Mouse (Mus musculus) myocyte (in vitro differentiated cells): ENCODE data around the gene Nxph4. TPM values are rescaled to one million over a fixed set of nuclear protein-coding genes. Genes with fewer than 3 reads are reported as not detected.

Experiments used
- H3K27me3 ChIP-seq: one replicate; pipeline ENCODE4 v1.6.1; 2011; ENCODE audit not compliant: control insufficient read depth, insufficient read depth, insufficient read length
- H3K36me3 ChIP-seq: one replicate; pipeline ENCODE4 v1.6.1; 2011; ENCODE audit not compliant: control insufficient read depth, insufficient read depth
- H3K4me2 ChIP-seq: one replicate; pipeline ENCODE4 v1.6.1; 2011; ENCODE audit warnings: low read depth, control low read depth
- H3K4me3 ChIP-seq: one replicate; pipeline ENCODE4 v1.5.1; 2011; ENCODE audit warnings: mild to moderate bottlenecking, control low read depth, moderate library complexity
- H3K79me2 ChIP-seq: one replicate; pipeline ENCODE4 v1.6.1; 2011; ENCODE audit not compliant: control insufficient read depth, insufficient read depth
- H3ac ChIP-seq: one replicate; pipeline ENCODE4 v1.6.1; 2011; ENCODE audit not compliant: control insufficient read depth, insufficient read length
- CEBPB ChIP-seq: IDR thresholded peaks from 2 replicates; pipeline ENCODE4 v1.6.1; 2011; ENCODE audit warnings: mild to moderate bottlenecking, moderate library complexity; ENCODE audit not compliant: poor library complexity, insufficient read depth, severe bottlenecking
- E2F4 ChIP-seq: IDR thresholded peaks from one replicate; pipeline ENCODE4 v1.6.1; 2011; ENCODE audit warnings: mild to moderate bottlenecking, control low read depth, moderate library complexity; ENCODE audit not compliant: insufficient read depth
- MAX ChIP-seq: IDR thresholded peaks from one replicate; pipeline ENCODE4 v1.6.1; 2011; ENCODE audit warnings: low read depth, mild to moderate bottlenecking, control low read depth
- MYOD1 ChIP-seq, 3 experiments: IDR thresholded peaks; one replicate each; pipeline ENCODE4 v1.6.1; 2011; ENCODE audit warnings: control low read depth in 2 of 3, low read depth in 2 of 3, mild to moderate bottlenecking in 2 of 3, moderate library complexity in 1 of 3; ENCODE audit not compliant: insufficient read length in 2 of 3, control insufficient read depth in 1 of 3
- MYOG ChIP-seq, 3 experiments: IDR thresholded peaks; one replicate each; pipeline ENCODE4 v1.6.1; 2011; ENCODE audit warnings: control low read depth in 2 of 3, low read depth in 2 of 3, mild to moderate bottlenecking in 2 of 3; ENCODE audit not compliant: insufficient read length in 2 of 3, control insufficient read depth in 1 of 3, insufficient read depth in 1 of 3
- POLR2A ChIP-seq: IDR thresholded peaks from one replicate; pipeline ENCODE4 v1.6.1; 2011; ENCODE audit warnings: low read depth, mild to moderate bottlenecking, control low read depth, moderate library complexity; ENCODE audit not compliant: insufficient read length
- POLR2AphosphoS2 ChIP-seq: IDR thresholded peaks from one replicate; pipeline ENCODE4 v1.6.1; 2011; ENCODE audit warnings: low read depth, control low read depth; ENCODE audit not compliant: insufficient read length
- REST ChIP-seq: IDR thresholded peaks from one replicate; pipeline ENCODE4 v1.6.1; 2011; ENCODE audit warnings: mild to moderate bottlenecking, control low read depth, moderate library complexity; ENCODE audit not compliant: insufficient read depth, insufficient read length
- SRF ChIP-seq: IDR thresholded peaks from one replicate; pipeline ENCODE4 v1.6.1; 2011; ENCODE audit warnings: low read depth; ENCODE audit not compliant: control insufficient read depth, insufficient read length
- TCF12 ChIP-seq: IDR thresholded peaks from one replicate; pipeline ENCODE4 v1.6.1; 2011; ENCODE audit warnings: mild to moderate bottlenecking, control low read depth; ENCODE audit not compliant: poor library complexity, insufficient read depth, severe bottlenecking
- TCF3 ChIP-seq: IDR thresholded peaks from one replicate; pipeline ENCODE4 v1.6.1; 2011; ENCODE audit warnings: low read depth, control low read depth; ENCODE audit not compliant: insufficient read length
- USF1 ChIP-seq: IDR thresholded peaks from one replicate; pipeline ENCODE4 v1.6.1; 2011; ENCODE audit warnings: low read depth, mild to moderate bottlenecking, control low read depth, moderate library complexity
- polyA plus RNA-seq: library from polyadenylated mRNA; unstranded; fragments of >200 nt; fragmentation: generic; extraction: Trizol; gene quantifications from one replicate; pipeline ENCODE4 v1.2.1, GENCODE M21; 2012; ENCODE audit warnings: missing spikeins

Gene Nxph4
- polyA plus RNA-seq, 1 experiment: 3.9 TPM

DNA sequence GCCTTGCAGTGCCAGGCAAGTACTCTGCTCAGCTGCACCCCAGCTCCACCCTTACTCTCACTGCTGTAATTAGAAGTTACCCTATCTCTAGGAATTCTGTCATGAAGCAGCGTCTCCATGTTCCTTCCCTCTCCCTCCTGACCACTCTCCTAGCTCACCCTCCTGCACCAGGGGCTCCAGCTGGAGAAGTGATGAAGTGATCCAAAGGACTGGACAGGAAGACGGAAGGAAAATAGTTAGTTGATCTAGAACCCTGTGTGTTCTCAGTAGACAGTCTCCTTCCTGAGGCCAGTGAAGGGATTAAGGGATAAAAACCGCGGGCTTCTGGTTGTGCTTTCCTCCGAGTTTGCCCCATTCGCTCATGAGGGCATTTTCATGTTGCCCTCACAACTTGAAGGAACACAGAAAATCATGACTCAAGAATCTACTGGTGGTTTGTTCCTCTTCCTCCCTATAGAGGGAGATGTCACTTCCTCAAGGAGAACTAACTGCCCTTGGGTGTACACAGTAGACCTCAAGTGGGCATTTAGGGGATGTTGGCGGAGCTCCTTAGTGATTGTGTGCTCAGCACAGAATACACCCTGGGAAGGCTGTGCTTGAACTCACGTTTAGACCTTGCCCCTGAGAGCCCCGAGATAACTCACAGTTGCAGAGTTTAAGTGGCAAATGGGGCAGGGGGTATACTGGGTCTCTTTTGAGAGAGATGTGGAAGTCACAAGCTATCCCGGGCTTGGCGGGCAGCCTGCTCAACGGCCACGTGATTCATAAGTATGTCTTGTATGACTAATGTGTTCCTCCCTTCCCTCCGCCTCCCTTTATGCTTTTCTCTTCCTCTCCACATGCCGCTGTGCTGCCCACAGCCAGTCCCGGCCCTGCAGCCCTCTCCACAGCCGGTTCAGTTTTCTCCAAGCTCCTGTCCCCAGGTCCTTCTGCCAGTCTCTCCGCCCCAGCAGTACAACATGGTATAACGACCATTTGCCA lies 53.2 kb downstream of the Nxph4 start:
- Histone ChIP-seq H3K27me3 (no peaks in the 10 kb centered on the region), H3ac (no peak overlapping the region), H3K4me2 (peak overlapping the region; percentile 74), H3K4me3 (no peak overlapping the region), H3K36me3 (peaks cover 35% of the 10 kb centered on the region), H3K79me2 (no peaks in the 10 kb centered on the region)
- TF ChIP-seq MAX: no peak
- TF ChIP-seq USF1: peak; percentile 92

- H3K36me3 ChIP-seq: peaks cover 16% of the 10 kb centered on the region
- H3K4me2 ChIP-seq: no peak overlapping the region
- no peak overlapping the region for H3ac ChIP-seq
- no peak overlapping the region for H3K4me3 ChIP-seq
- no peaks in the 10 kb centered on the region for H3K79me2 ChIP-seq
- H3K27me3 ChIP-seq: no peaks in the 10 kb centered on the region
- TF ChIP-seq MAX (no peak), POLR2AphosphoS2 (no peak), USF1 (no peak), TCF3 (no peak), SRF (no peak), MYOG (IDR thresholded peaks at IDR 0.05; ENCODE audit: control insufficient read depth in 1 of 3, insufficient read depth in 1 of 3, insufficient read length in 2 of 3, low read depth in 2 of 3) (no peak), REST (no peak)
These were observed 55.2 kb downstream of the Nxph4 start for GRCm38 (mm10) chr10:127479131-127479530.

DNA sequence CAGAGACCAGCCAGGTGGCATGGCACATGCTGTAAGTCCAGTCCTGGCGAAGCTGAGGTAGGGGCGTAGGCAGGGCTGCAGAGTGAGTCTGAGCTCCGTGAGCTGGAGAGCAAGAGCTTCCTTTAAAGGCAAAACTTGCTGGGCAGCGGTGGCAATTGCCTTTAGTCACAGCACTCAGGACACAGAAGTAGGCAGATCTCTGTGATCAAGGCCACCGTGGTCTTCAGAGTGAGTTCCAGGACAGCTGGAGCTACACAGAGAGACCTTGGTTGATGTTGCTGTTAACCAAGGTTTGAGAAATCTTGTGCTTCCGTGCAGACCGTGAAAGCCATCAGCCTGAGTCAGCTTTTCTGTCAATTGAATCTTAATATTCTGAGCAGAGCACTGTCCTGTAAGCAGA lies 57.1 kb downstream of the Nxph4 start:
- Histone ChIP-seq H3ac (no peak overlapping the region), H3K36me3 (peaks cover 9% of the 10 kb centered on the region), H3K4me3 (no peak overlapping the region), H3K79me2 (no peaks in the 10 kb centered on the region), H3K27me3 (no peaks in the 10 kb centered on the region), H3K4me2 (no peak overlapping the region)
- no peak for TF ChIP-seq SRF
- TF ChIP-seq E2F4: no peak
- no peak for TF ChIP-seq TCF12
- TF ChIP-seq REST: no peak
- no peak for TF ChIP-seq USF1
- TF ChIP-seq POLR2A: no peak
- no peak for TF ChIP-seq MYOD1 (IDR thresholded peaks at IDR 0.05; ENCODE audit: control insufficient read depth in 1 of 3, insufficient read length in 2 of 3, low read depth in 2 of 3)
- no peak for TF ChIP-seq MYOG (IDR thresholded peaks at IDR 0.05; ENCODE audit: control insufficient read depth in 1 of 3, insufficient read depth in 1 of 3, insufficient read length in 2 of 3, low read depth in 2 of 3)
- no peak for TF ChIP-seq POLR2AphosphoS2
- no peak for TF ChIP-seq CEBPB
- no peak for TF ChIP-seq TCF3
- no peak for TF ChIP-seq MAX

DNA sequence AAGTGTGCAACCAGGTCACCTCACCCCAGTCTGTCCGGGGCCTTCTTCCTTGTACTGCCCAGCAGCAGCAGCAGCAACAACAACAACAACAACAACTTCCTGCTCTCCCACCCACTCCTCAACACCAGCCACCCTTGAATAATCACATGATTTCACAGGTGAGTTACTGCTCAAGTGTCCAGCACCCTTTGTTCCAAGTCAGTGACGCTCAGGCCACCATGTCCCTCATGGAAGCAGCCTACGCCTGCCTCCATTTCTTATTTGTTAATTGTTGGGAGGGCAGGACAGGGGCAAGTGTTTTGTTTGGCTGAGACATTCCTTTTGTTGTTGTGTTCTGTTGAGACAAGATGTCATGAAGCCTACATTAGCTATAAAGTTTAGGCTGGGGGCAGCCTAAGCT lies 57.8 kb downstream of the Nxph4 start:
- Histone ChIP-seq H3K4me2 (no peak overlapping the region), H3K79me2 (no peaks in the 10 kb centered on the region), H3ac (no peak overlapping the region), H3K36me3 (peaks cover 9% of the 10 kb centered on the region), H3K4me3 (no peak overlapping the region), H3K27me3 (no peaks in the 10 kb centered on the region)
- TF ChIP-seq CEBPB (no peak), MYOG (IDR thresholded peaks at IDR 0.05; ENCODE audit: control insufficient read depth in 1 of 3, insufficient read depth in 1 of 3, insufficient read length in 2 of 3, low read depth in 2 of 3) (no peak), SRF (no peak), USF1 (no peak), MAX (no peak)

Other genes starting within 250 kb of the Nxph4 start
- gene Mbd6, start 245.5 kb downstream of the Nxph4 start, polyA plus RNA-seq: 24.7 TPM
- 280 TPM for gene Mars, start 222.8 kb downstream of the Nxph4 start, polyA plus RNA-seq
- gene Arhgap9, start 212.6 kb downstream of the Nxph4 start, polyA plus RNA-seq: 0.77 TPM
- gene Gli1, start 192.6 kb downstream of the Nxph4 start, polyA plus RNA-seq: 1.00 TPM
- gene Inhbe, start 180.1 kb downstream of the Nxph4 start, polyA plus RNA-seq: 0.10 TPM
- gene Inhbc, start 164.1 kb downstream of the Nxph4 start, polyA plus RNA-seq: not detected
- gene R3hdm2, start 154.2 kb downstream of the Nxph4 start, polyA plus RNA-seq: 63.4 TPM
- gene Stac3, start 32.9 kb downstream of the Nxph4 start, polyA plus RNA-seq: 125 TPM
- gene Ndufa4l2, start 19.6 kb downstream of the Nxph4 start, polyA plus RNA-seq: 2.9 TPM
- gene Shmt2, start 12.1 kb downstream of the Nxph4 start, polyA plus RNA-seq: 535 TPM
- gene Lrp1, start 86.6 kb upstream of the Nxph4 start, polyA plus RNA-seq: 244 TPM
- gene Stat6, start 108.4 kb upstream of the Nxph4 start, polyA plus RNA-seq: 0.26 TPM
- 5.6 TPM for gene Nemp1, start 132.3 kb upstream of the Nxph4 start, polyA plus RNA-seq
- gene Nab2, start 134.0 kb upstream of the Nxph4 start, polyA plus RNA-seq: 68.7 TPM
- gene Myo1a, start 170.6 kb upstream of the Nxph4 start, polyA plus RNA-seq: 0.35 TPM
- 0.18 TPM for gene Tac2, start 189.9 kb upstream of the Nxph4 start, polyA plus RNA-seq
- gene Zbtb39, start 205.0 kb upstream of the Nxph4 start, polyA plus RNA-seq: 3.2 TPM
- 0.11 TPM for gene Gpr182, start 217.2 kb upstream of the Nxph4 start, polyA plus RNA-seq
- gene Rdh1, start 225.2 kb upstream of the Nxph4 start, polyA plus RNA-seq: 0.01 TPM
- gene Rdh16f1, start 225.2 kb upstream of the Nxph4 start, polyA plus RNA-seq: 0.13 TPM
- 0.02 TPM for gene Rdh9, start 241.8 kb upstream of the Nxph4 start, polyA plus RNA-seq